Mouse (Mus musculus): ENCODE measurements around the gene U2surp. TPM values are rescaled to one million over a fixed set of nuclear protein-coding genes. Genes with fewer than 3 reads are reported as not detected.

U2surp gene
- 98.2 TPM for polyA plus RNA-seq (2014; fragmentation: Illumina TruSeq; extraction: RNeasy Lipid Tissue Mini Kit (QIAGEN cat#74804); ENCODE audit: low read depth, low replicate concordance)

DNA sequence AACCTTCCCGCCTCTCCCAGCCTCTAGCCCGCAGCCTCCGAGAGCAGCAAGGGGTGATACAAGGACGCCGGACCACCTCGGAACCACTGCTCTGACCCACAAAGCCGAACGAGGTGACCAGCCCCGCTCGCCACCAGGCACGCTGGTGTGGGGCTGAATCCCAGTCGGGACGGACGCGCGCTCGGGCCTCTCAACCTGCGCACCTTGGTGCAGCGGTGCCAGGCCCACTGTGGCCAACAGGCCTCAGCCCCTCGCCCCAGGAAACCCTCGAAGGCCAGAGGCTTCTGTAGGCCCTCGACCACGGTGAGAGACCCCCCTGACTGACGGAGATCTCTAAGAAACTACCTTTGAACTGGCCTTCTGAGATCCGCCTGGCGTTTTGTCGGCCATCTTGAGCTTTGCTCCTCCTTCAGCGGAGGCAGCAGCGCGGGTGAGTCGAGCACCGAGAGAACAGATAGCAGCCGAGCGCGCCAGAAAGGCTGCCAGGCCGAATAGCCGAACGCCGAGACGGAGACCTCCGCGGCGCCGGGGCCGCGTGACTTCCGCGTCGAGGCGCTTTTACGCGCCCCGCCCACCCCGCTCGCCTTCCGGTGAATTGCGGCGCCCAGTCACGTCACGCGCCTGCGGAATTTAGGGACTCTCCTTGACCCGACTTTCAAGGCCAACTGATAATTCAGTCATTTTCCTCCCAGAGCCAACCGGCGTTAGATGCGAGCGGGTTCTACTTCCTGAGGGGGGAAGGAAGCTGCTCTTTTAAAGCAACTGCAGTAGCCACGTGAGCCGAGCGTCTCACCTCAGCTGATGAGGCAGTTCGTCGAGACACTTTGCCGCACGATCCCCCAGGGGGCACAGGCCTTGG is at the start of gene U2surp:
Gene U2surp, minus strand, starts transcription at position 525 of the 859 bp plus-strand sequence.

DNA sequence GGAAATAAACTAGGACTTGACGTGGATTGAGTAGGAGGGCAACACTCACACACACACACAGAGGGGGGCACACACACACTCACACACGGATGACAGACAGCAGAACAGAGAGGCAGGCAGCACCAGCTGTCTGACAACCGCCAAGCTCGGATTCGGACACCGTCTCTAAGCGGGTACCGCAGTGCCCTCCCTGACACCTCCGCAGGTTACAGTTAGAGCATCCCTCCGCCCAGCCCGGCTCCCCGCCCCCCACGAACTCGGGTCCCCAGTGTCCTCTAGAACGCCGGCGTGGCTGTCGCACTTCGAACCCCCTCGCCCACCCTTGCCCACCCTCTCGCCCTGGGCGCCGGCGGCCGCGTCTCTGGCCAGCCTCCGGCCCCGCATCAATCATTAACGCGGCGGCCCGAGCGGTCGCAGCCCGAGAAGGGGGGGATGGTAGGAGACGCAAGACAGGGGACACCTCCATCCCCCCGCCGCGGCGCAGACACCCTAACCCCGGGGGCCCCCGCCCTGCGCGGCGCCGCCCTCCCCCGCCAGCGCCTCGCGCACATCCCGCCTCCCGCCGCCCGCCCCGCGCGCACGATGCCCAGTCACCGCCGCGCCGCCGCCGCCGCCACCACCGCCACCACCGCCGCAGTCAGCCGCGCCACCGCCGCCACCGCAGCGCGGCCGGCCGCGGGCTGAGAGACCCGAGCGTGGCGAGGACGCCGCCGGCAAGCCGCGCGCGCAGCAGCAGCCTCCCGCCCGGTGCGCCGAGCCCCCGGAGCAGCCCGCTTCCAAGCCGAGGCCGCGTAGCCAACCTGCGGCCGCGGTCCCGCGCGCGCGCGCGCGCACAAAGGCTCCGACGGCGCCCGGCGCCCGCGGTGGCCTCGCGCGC is 47.5 kb upstream of the U2surp start, which contains the start of gene Paqr9:
Gene Paqr9, plus strand, starts transcription at position 599 of the 877 bp plus-strand sequence.

Other genes starting within 250 kb of the U2surp start
- 1.5 TPM for gene Chst2, start 105.3 kb downstream of the U2surp start, polyA plus RNA-seq (2014; fragmentation: Illumina TruSeq; extraction: RNeasy Lipid Tissue Mini Kit (QIAGEN cat#74804); ENCODE audit: low read depth, low replicate concordance)
- 67.1 TPM for gene Paqr9, start 47.7 kb upstream of the U2surp start, polyA plus RNA-seq (2014; fragmentation: Illumina TruSeq; extraction: RNeasy Lipid Tissue Mini Kit (QIAGEN cat#74804); ENCODE audit: low read depth, low replicate concordance)
- gene Pcolce2, start 125.6 kb upstream of the U2surp start, polyA plus RNA-seq (2014; fragmentation: Illumina TruSeq; extraction: RNeasy Lipid Tissue Mini Kit (QIAGEN cat#74804); ENCODE audit: low read depth, low replicate concordance), result 1.9 TPM
- 55.1 TPM for gene Trpc1, start 238.4 kb upstream of the U2surp start, polyA plus RNA-seq (2014; fragmentation: Illumina TruSeq; extraction: RNeasy Lipid Tissue Mini Kit (QIAGEN cat#74804); ENCODE audit: low read depth, low replicate concordance)

Data from kidney, adult 10 weeks (tissue).